Mouse (Mus musculus) G1E (cell line): Measurements from ENCODE around the gene Myo16.

Experiments
- CTCF ChIP-seq: IDR thresholded peaks from 2 replicates; pipeline ENCODE4 v1.5.1; 2012; ENCODE audit warnings: low read depth, low read length, inconsistent platforms, mixed read lengths
- GATA1 ChIP-seq: IDR thresholded peaks from 2 replicates; pipeline ENCODE4 v1.6.1; 2012; ENCODE audit warnings: borderline replicate concordance, low read length, inconsistent platforms, mixed read lengths
- TAL1 ChIP-seq: conservative IDR thresholded peaks from 2 replicates; pipeline ENCODE4 v1.6.1; 2012; ENCODE audit warnings: low read depth, low read length, inconsistent platforms, mixed read lengths

- no peak for TF ChIP-seq CTCF
- no peak for TF ChIP-seq TAL1
- TF ChIP-seq GATA1 = no peak
Observed at GRCm38 (mm10) chr8:10130513-10131414, 22.9 kb upstream of the Myo16 start.
